Mouse (Mus musculus): ENCODE results near the gene Ces1e. TPM values are rescaled to one million over a fixed set of nuclear protein-coding genes. Genes with fewer than 3 reads are reported as not detected.

The Ces1e gene
- 0.08 and 0.20 TPM in 2 replicates for polyA plus RNA-seq (2012; rRNA removed)

- H3K4me3 ChIP-seq (ENCODE audit: extremely low read depth, insufficient read depth, insufficient read length), result no peak within 1 kb of the TSS
- no peaks in the 10 kb centered on the region for H3K36me3 ChIP-seq (ENCODE audit: control insufficient read depth, insufficient read depth, low read length)
- no peak for TF ChIP-seq CTCF (IDR thresholded peaks at IDR 0.05; ENCODE audit: extremely low read depth, insufficient read depth, insufficient read length, insufficient replicate concordance)
- no peak for TF ChIP-seq POLR2A (IDR thresholded peaks at IDR 0.05; ENCODE audit: low read depth, low read length)
- H3K27me3 ChIP-seq (ENCODE audit: control insufficient read depth, insufficient read depth, low read length), result no peaks in the 10 kb centered on the region
- H3K27ac ChIP-seq (ENCODE audit: insufficient read depth, low read length), result no peak within 1 kb of the TSS
- no peak for DNase-seq (ENCODE audit: low read depth in 1 of 2, low spot score in 2 of 2)
- H3K4me1 ChIP-seq (ENCODE audit: control insufficient read depth, insufficient read depth, insufficient read length), result no peaks in the 10 kb centered on the region
Observed at GRCm38 (mm10) chr8:93229446-93229845, at the start of gene Ces1e. Gene Ces1e, minus strand, starts transcription at chr8:93229619.

GRCm38 (mm10) chr8:93278176-93278805, 48.9 kb upstream of the Ces1e start:
- Histone ChIP-seq H3K4me1 (ENCODE audit: control insufficient read depth, insufficient read depth, insufficient read length) (no peaks in the 10 kb centered on the region), H3K27ac (ENCODE audit: insufficient read depth, low read length) (no peak overlapping the region), H3K27me3 (ENCODE audit: control insufficient read depth, insufficient read depth, low read length) (no peaks in the 10 kb centered on the region), H3K4me3 (ENCODE audit: extremely low read depth, insufficient read depth, insufficient read length) (no peak overlapping the region), H3K36me3 (ENCODE audit: control insufficient read depth, insufficient read depth, low read length) (no peaks in the 10 kb centered on the region)
- 82% methylated on average over 4 of the region's 4 CpGs for WGBS
- no peak for DNase-seq (ENCODE audit: low read depth in 1 of 2, low spot score in 2 of 2)
- no peak for TF ChIP-seq POLR2A (IDR thresholded peaks at IDR 0.05; ENCODE audit: low read depth, low read length)
- no peak for TF ChIP-seq CTCF (IDR thresholded peaks at IDR 0.05; ENCODE audit: extremely low read depth, insufficient read depth, insufficient read length, insufficient replicate concordance)

DNA sequence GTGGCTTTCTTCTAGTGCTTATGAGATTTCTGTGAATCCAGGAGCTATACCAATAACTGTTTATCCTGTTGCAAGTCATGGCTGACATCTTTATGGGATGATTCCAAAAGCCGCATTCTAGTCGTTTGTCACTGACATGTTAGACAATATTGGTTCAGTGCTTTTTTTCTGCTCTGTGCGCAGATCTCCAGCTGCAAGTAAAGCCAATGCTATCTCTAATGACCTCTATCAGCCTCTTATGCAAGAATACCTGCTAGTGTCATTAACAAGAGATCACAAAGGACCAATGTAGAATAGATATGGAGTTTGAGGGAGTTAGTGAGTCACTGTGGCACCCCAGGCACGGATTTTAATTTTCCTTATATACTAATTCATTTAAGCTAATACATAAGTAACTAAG, 45.2 kb upstream of the Ces1e start:
- Histone ChIP-seq H3K27me3 (ENCODE audit: control insufficient read depth, insufficient read depth, low read length) (no peaks in the 10 kb centered on the region), H3K4me1 (ENCODE audit: control insufficient read depth, insufficient read depth, insufficient read length) (no peaks in the 10 kb centered on the region), H3K4me3 (ENCODE audit: extremely low read depth, insufficient read depth, insufficient read length) (no peak overlapping the region), H3K27ac (ENCODE audit: insufficient read depth, low read length) (no peak overlapping the region), H3K36me3 (ENCODE audit: control insufficient read depth, insufficient read depth, low read length) (no peaks in the 10 kb centered on the region)
- no peak for TF ChIP-seq POLR2A (IDR thresholded peaks at IDR 0.05; ENCODE audit: low read depth, low read length)
- DNase-seq (ENCODE audit: low read depth in 1 of 2, low spot score in 2 of 2), result no peak
- WGBS, result 81% methylated on average over 4 of the region's 4 CpGs

DNA sequence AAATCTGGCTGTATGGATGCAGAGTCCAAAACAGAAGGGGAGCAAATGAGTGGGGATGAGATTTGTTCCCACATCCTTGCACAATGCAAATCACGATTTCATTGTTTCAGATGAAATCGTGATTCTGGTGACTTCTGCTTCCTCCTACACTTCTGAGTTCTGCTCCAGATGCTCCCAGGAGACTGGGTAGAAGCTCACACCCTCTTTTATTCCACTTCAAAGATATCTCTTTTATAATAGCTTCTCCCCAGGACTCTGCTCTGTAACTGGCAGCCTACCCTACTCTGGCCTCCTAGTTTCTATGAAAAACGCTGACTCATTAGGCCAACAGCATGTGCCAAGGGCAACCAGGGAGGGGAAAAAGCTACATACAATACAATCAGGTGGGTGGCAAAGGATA, 43.9 kb upstream of the Ces1e start:
- Histone ChIP-seq H3K27ac (ENCODE audit: insufficient read depth, low read length) (no peak overlapping the region), H3K4me1 (ENCODE audit: control insufficient read depth, insufficient read depth, insufficient read length) (no peaks in the 10 kb centered on the region), H3K36me3 (ENCODE audit: control insufficient read depth, insufficient read depth, low read length) (no peaks in the 10 kb centered on the region), H3K27me3 (ENCODE audit: control insufficient read depth, insufficient read depth, low read length) (no peaks in the 10 kb centered on the region), H3K4me3 (ENCODE audit: extremely low read depth, insufficient read depth, insufficient read length) (no peak overlapping the region)
- TF ChIP-seq CTCF (IDR thresholded peaks at IDR 0.05; ENCODE audit: extremely low read depth, insufficient read depth, insufficient read length, insufficient replicate concordance), result no peak
- no peak for TF ChIP-seq POLR2A (IDR thresholded peaks at IDR 0.05; ENCODE audit: low read depth, low read length)
- WGBS, result 66% methylated on average over 3 of the region's 3 CpGs
- DNase-seq (ENCODE audit: low read depth in 1 of 2, low spot score in 2 of 2), result no peak

GRCm38 (mm10) chr8:93272686-93273085, 43.3 kb upstream of the Ces1e start:
- Histone ChIP-seq H3K4me3 (ENCODE audit: extremely low read depth, insufficient read depth, insufficient read length) (no peak overlapping the region), H3K27me3 (ENCODE audit: control insufficient read depth, insufficient read depth, low read length) (no peaks in the 10 kb centered on the region), H3K36me3 (ENCODE audit: control insufficient read depth, insufficient read depth, low read length) (no peaks in the 10 kb centered on the region), H3K27ac (ENCODE audit: insufficient read depth, low read length) (no peak overlapping the region), H3K4me1 (ENCODE audit: control insufficient read depth, insufficient read depth, insufficient read length) (no peaks in the 10 kb centered on the region)
- no peak for DNase-seq (ENCODE audit: low read depth in 1 of 2, low spot score in 2 of 2)
- TF ChIP-seq POLR2A (IDR thresholded peaks at IDR 0.05; ENCODE audit: low read depth, low read length) (no peak), CTCF (IDR thresholded peaks at IDR 0.05; ENCODE audit: extremely low read depth, insufficient read depth, insufficient read length, insufficient replicate concordance) (no peak)
- WGBS, result 85% methylated on average over 4 of the region's 4 CpGs

DNA sequence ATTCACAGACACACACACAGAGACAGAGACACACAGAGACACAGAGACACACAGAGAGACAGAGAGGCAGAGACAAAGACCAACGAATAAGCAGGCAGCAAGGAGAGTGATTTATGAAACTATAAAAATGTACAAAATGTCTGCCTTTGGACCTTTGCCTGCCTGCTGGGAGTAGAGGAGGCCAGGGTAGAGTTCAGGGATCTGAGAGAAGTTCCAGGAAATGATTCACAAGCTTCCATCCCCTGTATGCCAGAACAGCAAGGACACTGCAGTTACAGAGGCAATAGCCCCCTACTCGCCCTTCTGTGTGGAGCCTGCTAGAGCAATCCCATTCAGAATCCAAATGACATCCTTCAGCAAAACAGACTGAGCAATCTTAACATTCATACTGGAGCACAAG, 32.0 kb upstream of the Ces1e start:
- Histone ChIP-seq H3K4me1 (ENCODE audit: control insufficient read depth, insufficient read depth, insufficient read length) (no peaks in the 10 kb centered on the region), H3K36me3 (ENCODE audit: control insufficient read depth, insufficient read depth, low read length) (no peaks in the 10 kb centered on the region), H3K27ac (ENCODE audit: insufficient read depth, low read length) (no peak overlapping the region), H3K27me3 (ENCODE audit: control insufficient read depth, insufficient read depth, low read length) (no peaks in the 10 kb centered on the region), H3K4me3 (ENCODE audit: extremely low read depth, insufficient read depth, insufficient read length) (no peak overlapping the region)
- TF ChIP-seq CTCF (IDR thresholded peaks at IDR 0.05; ENCODE audit: extremely low read depth, insufficient read depth, insufficient read length, insufficient replicate concordance) (no peak), POLR2A (IDR thresholded peaks at IDR 0.05; ENCODE audit: low read depth, low read length) (no peak)
- 46% methylated on average over 2 of the region's 2 CpGs for WGBS
- DNase-seq (ENCODE audit: low read depth in 1 of 2, low spot score in 2 of 2), result no peak

- 88% methylated on average over 1 of the region's 1 CpGs for WGBS
- H3K36me3 ChIP-seq (ENCODE audit: control insufficient read depth, insufficient read depth, low read length), result no peaks in the 10 kb centered on the region
- TF ChIP-seq CTCF (IDR thresholded peaks at IDR 0.05; ENCODE audit: extremely low read depth, insufficient read depth, insufficient read length, insufficient replicate concordance), result no peak
- no peak overlapping the region for H3K4me3 ChIP-seq (ENCODE audit: extremely low read depth, insufficient read depth, insufficient read length)
- no peak for DNase-seq (ENCODE audit: low read depth in 1 of 2, low spot score in 2 of 2)
- no peaks in the 10 kb centered on the region for H3K4me1 ChIP-seq (ENCODE audit: control insufficient read depth, insufficient read depth, insufficient read length)
- no peak overlapping the region for H3K27ac ChIP-seq (ENCODE audit: insufficient read depth, low read length)
- H3K27me3 ChIP-seq (ENCODE audit: control insufficient read depth, insufficient read depth, low read length), result no peaks in the 10 kb centered on the region
Observed at GRCm38 (mm10) chr8:93252400-93252925, 23.0 kb upstream of the Ces1e start.
